Mouse (Mus musculus) MEL (cell line): ENCODE data around the gene Tuba1b. TPM values are rescaled to one million over a fixed set of nuclear protein-coding genes. Genes with fewer than 3 reads are reported as not detected.

Source experiments
- DNase-seq: peaks from one replicate; pipeline ENCODE4 v3.0.0; 2011; ENCODE audit warnings: low read depth, low spot score
- H3K27ac ChIP-seq: 2 replicates; pipeline ENCODE4 v1.5.1; 2012; ENCODE audit warnings: low read depth, mild to moderate bottlenecking, control low read depth, low read length, moderate library complexity; ENCODE audit not compliant: control insufficient read depth
- H3K27me3 ChIP-seq, 2 experiments: fragments of 150-350 bp in 1 of 2; sonication (generic) in 1 of 2; 2 replicates each; pipeline ENCODE4 v1.6.1; 2012; ENCODE audit warnings: low read length in 2 of 2, mild to moderate bottlenecking in 2 of 2, improper control_type of control experiment in 1 of 2, moderate library complexity in 1 of 2; ENCODE audit not compliant: insufficient read depth in 2 of 2, control insufficient read depth in 1 of 2
- H3K36me3 ChIP-seq, 2 experiments: 2 replicates each; pipeline ENCODE4 v1.6.1; 2012 to 2014; ENCODE audit warnings: low read length in 2 of 2, improper control_type of control experiment in 1 of 2, inconsistent platforms in 1 of 2, mild to moderate bottlenecking in 1 of 2; ENCODE audit not compliant: insufficient read depth in 2 of 2, control insufficient read depth in 1 of 2
- H3K4me1 ChIP-seq, 2 experiments: fragments of 150-350 bp in 1 of 2; sonication (generic) in 1 of 2; 2 replicates each; pipeline ENCODE4 v1.6.1; 2012; ENCODE audit warnings: low read length in 2 of 2, improper control_type of control experiment in 1 of 2, mild to moderate bottlenecking in 1 of 2; ENCODE audit not compliant: insufficient read depth in 2 of 2, control insufficient read depth in 1 of 2
- H3K4me3 ChIP-seq, 2 experiments: fragments of 150-350 bp in 1 of 2; sonication (generic) in 1 of 2; 2 replicates each; pipeline ENCODE4 v1.5.1; 2012; ENCODE audit warnings: low read depth in 2 of 2, low read length in 2 of 2, mild to moderate bottlenecking in 2 of 2, moderate library complexity in 2 of 2, control low read depth in 1 of 2, improper control_type of control experiment in 1 of 2; ENCODE audit not compliant: control insufficient read depth in 1 of 2, insufficient read depth in 1 of 2
- H3K79me2 ChIP-seq: 2 replicates; pipeline ENCODE4 v1.6.1; 2012; ENCODE audit warnings: mild to moderate bottlenecking, low read length, moderate library complexity; ENCODE audit not compliant: control insufficient read depth, poor library complexity, insufficient read depth
- H3K9ac ChIP-seq: 2 replicates; pipeline ENCODE4 v1.6.1; 2012; ENCODE audit warnings: low read depth, mild to moderate bottlenecking, control low read depth, low read length, moderate library complexity; ENCODE audit not compliant: control insufficient read depth, poor library complexity, severe bottlenecking
- H3K9me3 ChIP-seq: fragments of 150-350 bp; sonication (generic); replicated peaks from 2 replicates; pipeline ENCODE4 v1.6.1; 2012; ENCODE audit warnings: mild to moderate bottlenecking, low read length, improper control_type of control experiment, moderate library complexity; ENCODE audit not compliant: insufficient read depth
- BHLHE40 ChIP-seq: IDR thresholded peaks from 2 replicates; pipeline ENCODE4 v1.6.1; 2012; ENCODE audit warnings: low read depth, mild to moderate bottlenecking, inconsistent platforms, low read length, improper control_type of control experiment, borderline replicate concordance
- CHD1 ChIP-seq: IDR thresholded peaks from 2 replicates; pipeline ENCODE4 v1.6.1; 2012; ENCODE audit warnings: low read depth, mild to moderate bottlenecking, inconsistent platforms, low read length, improper control_type of control experiment
- EP300 ChIP-seq, 2 experiments: IDR thresholded peaks; 2 replicates each; pipeline ENCODE4 v1.6.1; 2011; ENCODE audit warnings: improper control_type of control experiment in 2 of 2, low read length in 2 of 2, low read depth in 1 of 2, mild to moderate bottlenecking in 1 of 2
- ETS1 ChIP-seq: IDR thresholded peaks from 2 replicates; pipeline ENCODE4 v1.6.1; 2012; ENCODE audit warnings: low read depth, mild to moderate bottlenecking, inconsistent platforms, low read length, improper control_type of control experiment, moderate library complexity
- GABPA ChIP-seq: IDR thresholded peaks from 2 replicates; pipeline ENCODE4 v1.6.1; 2012; ENCODE audit warnings: low read depth, mild to moderate bottlenecking, inconsistent platforms, low read length, improper control_type of control experiment, moderate library complexity
- GATA1 ChIP-seq: IDR thresholded peaks from 2 replicates; pipeline ENCODE4 v1.6.1; 2011; ENCODE audit warnings: low read depth, low read length, improper control_type of control experiment
- HCFC1 ChIP-seq: IDR thresholded peaks from 2 replicates; pipeline ENCODE4 v1.6.1; 2012; ENCODE audit warnings: low read depth, mild to moderate bottlenecking, inconsistent platforms, low read length, improper control_type of control experiment, moderate library complexity
- MEF2A ChIP-seq: IDR thresholded peaks from 2 replicates; pipeline ENCODE4 v1.6.1; 2014; ENCODE audit warnings: low read depth, mild to moderate bottlenecking, inconsistent platforms, low read length, improper control_type of control experiment; ENCODE audit not compliant: poor library complexity, insufficient replicate concordance, severe bottlenecking; ENCODE audit errors: extremely low read depth
- MYC ChIP-seq: IDR thresholded peaks from 2 replicates; pipeline ENCODE4 v1.6.1; 2011; ENCODE audit warnings: low read depth, mild to moderate bottlenecking, low read length, improper control_type of control experiment, moderate library complexity
- NELFE ChIP-seq: IDR thresholded peaks from 2 replicates; pipeline ENCODE4 v1.6.1; 2011; ENCODE audit warnings: low read depth, low read length, improper control_type of control experiment
- POLR2A ChIP-seq, 2 experiments: IDR thresholded peaks; 2 replicates each; pipeline ENCODE4 v1.6.1; 2011 to 2012; ENCODE audit warnings: low read length in 2 of 2, mild to moderate bottlenecking in 2 of 2, control low read depth in 1 of 2, improper control_type of control experiment in 1 of 2, low read depth in 1 of 2, moderate library complexity in 1 of 2; ENCODE audit not compliant: control insufficient read depth in 1 of 2, insufficient read depth in 1 of 2, poor library complexity in 1 of 2
- POLR2AphosphoS2 ChIP-seq: IDR thresholded peaks from 2 replicates; pipeline ENCODE4 v1.6.1; 2011; ENCODE audit warnings: low read length, improper control_type of control experiment
- POLR2AphosphoS5 ChIP-seq: IDR thresholded peaks from 2 replicates; pipeline ENCODE4 v1.6.1; 2012; ENCODE audit warnings: low read depth, borderline replicate concordance, mild to moderate bottlenecking, inconsistent platforms, low read length, moderate library complexity, mixed read lengths
- RCOR1 ChIP-seq: IDR thresholded peaks from 2 replicates; pipeline ENCODE4 v1.6.1; 2012; ENCODE audit warnings: low read depth, mild to moderate bottlenecking, inconsistent platforms, low read length, improper control_type of control experiment
- SIN3A ChIP-seq: IDR thresholded peaks from 2 replicates; pipeline ENCODE4 v1.6.1; 2012; ENCODE audit warnings: low read length, improper control_type of control experiment, inconsistent platforms
- TBP ChIP-seq: IDR thresholded peaks from 2 replicates; pipeline ENCODE4 v1.8.0; 2011; ENCODE audit warnings: low read depth, low read length, improper control_type of control experiment
- USF1 ChIP-seq: IDR thresholded peaks from 2 replicates; pipeline ENCODE4 v1.6.1; 2014; ENCODE audit warnings: low read depth, mild to moderate bottlenecking, inconsistent platforms, low read length, improper control_type of control experiment, moderate library complexity
- ZC3H11A ChIP-seq: IDR thresholded peaks from 2 replicates; pipeline ENCODE4 v1.6.1; 2012; ENCODE audit warnings: low read depth, mild to moderate bottlenecking, inconsistent platforms, low read length, improper control_type of control experiment
- ZMIZ1 ChIP-seq: IDR thresholded peaks from 2 replicates; pipeline ENCODE4 v1.6.1; 2012; ENCODE audit warnings: low read depth, mild to moderate bottlenecking, inconsistent platforms, low read length, improper control_type of control experiment, moderate library complexity
- ZNF384 ChIP-seq: IDR thresholded peaks from 2 replicates; pipeline ENCODE4 v1.6.1; 2012; ENCODE audit warnings: low read depth, mild to moderate bottlenecking, inconsistent platforms, low read length, improper control_type of control experiment
- polyA plus RNA-seq, 2 experiments: library from polyadenylated mRNA; stranded (reverse) in 1 of 2; unstranded in 1 of 2; fragments of >175 nt in 1 of 2; fragments of >200 nt in 1 of 2; gene quantifications; 2 replicates each; pipeline versions ENCODE4 v1.2.1 to v1.2.4; 2012; ENCODE audit warnings: low replicate concordance in 2 of 2, low read depth in 1 of 2; ENCODE audit not compliant: insufficient read length in 2 of 2, insufficient read depth in 1 of 2, missing spikeins in 1 of 2
- total RNA-seq: library from RNA; depleted of rRNA; stranded (reverse); fragments of 300-350 nt; gene quantifications from 2 replicates; pipeline ENCODE4 v1.2.3, GENCODE M21; 2012

Tuba1b gene
- total and polyA plus RNA-seq, 3 experiments: 1,577 to 1,861 TPM; not detected in 1

- H3K9me3 ChIP-seq: no peaks in the 10 kb centered on the region
- no peaks in the 10 kb centered on the region for H3K79me2 ChIP-seq
- no peak overlapping the region for H3K4me3 ChIP-seq
- H3K4me1 ChIP-seq: peaks cover 0 to 5% of the 10 kb centered on the region in 2 experiments; a peak in 1 of 4 replicates
- no peak for TF ChIP-seq CHD1
- TF ChIP-seq ZMIZ1: no peak
- TF ChIP-seq POLR2AphosphoS2: no peak
- no peak for TF ChIP-seq NELFE
- no peak for TF ChIP-seq SIN3A
- TF ChIP-seq USF1: no peak
- no peak for TF ChIP-seq TBP
- no peak for TF ChIP-seq MEF2A
- TF ChIP-seq MYC: no peak
- TF ChIP-seq RCOR1: no peak
- no peak for TF ChIP-seq POLR2A (IDR thresholded peaks at IDR 0.05; ENCODE audit: control insufficient read depth in 1 of 2, insufficient read depth in 1 of 2, low read depth in 1 of 2, low read length in 2 of 2, poor library complexity in 1 of 2)
- no peak for TF ChIP-seq GABPA
- TF ChIP-seq GATA1: no peak
- no peak for TF ChIP-seq ETS1
- TF ChIP-seq EP300 (IDR thresholded peaks at IDR 0.05; ENCODE audit: low read depth in 1 of 2, low read length in 2 of 2): no peak
- no peak for TF ChIP-seq BHLHE40
- H3K36me3 ChIP-seq: no peaks in the 10 kb centered on the region; a peak in 1 of 4 replicates
- peaks cover 3 to 4% of the 10 kb centered on the region in 2 experiments; a peak in 3 of 4 replicates for H3K27me3 ChIP-seq
- no peak overlapping the region for H3K9ac ChIP-seq
- no peak overlapping the region for H3K27ac ChIP-seq
- no peak for DNase-seq
Measured at GRCm38 (mm10) chr15:98958901-98959420, 24.6 kb upstream of the Tuba1b start.

- Histone ChIP-seq H3K9me3 (no peaks in the 10 kb centered on the region), H3K36me3 (peaks cover 0 to 2% of the 10 kb centered on the region in 2 experiments; a peak in 2 of 4 replicates), H3K79me2 (no peaks in the 10 kb centered on the region; the same call in 1 of the 2 replicates), H3K4me3 (no peak overlapping the region), H3K27me3 (peaks cover 3 to 4% of the 10 kb centered on the region in 2 experiments; a peak in 3 of 4 replicates), H3K4me1 (peaks cover under 1 to 8% of the 10 kb centered on the region in 2 experiments; a peak in 3 of 4 replicates), H3K9ac (no peak overlapping the region), H3K27ac (no peak overlapping the region)
- no peak for DNase-seq
- no peak for TF ChIP-seq POLR2AphosphoS5
- TF ChIP-seq GABPA: no peak
- TF ChIP-seq ZNF384: no peak
- TF ChIP-seq ZC3H11A: no peak
- TF ChIP-seq HCFC1: no peak
- no peak for TF ChIP-seq USF1
- no peak for TF ChIP-seq POLR2AphosphoS2
Measured at GRCm38 (mm10) chr15:98957475-98957874, 23.1 kb upstream of the Tuba1b start.
